Mouse (Mus musculus) mesoderm, embryonic 11.5 days (tissue): ENCODE results near the gene Olfr1387.
"Not testable (repeated sequence)": the region's sequence is repeated elsewhere in the genome, so short reads cannot be mapped to it uniquely, and the experiment has no call there.

ENCODE experiments used
- DNase-seq: peaks from one replicate; pipeline ENCODE4 v3.0.0-alpha.2; 2012; ENCODE audit warnings: low read depth, low spot score

Gene Olfr1387

GRCm38 (mm10) chr11:49455043-49455442, at the start of gene Olfr1387:
Gene Olfr1387 (plus strand): TSS chr11:49455343.
- DNase-seq: no peak

- no peak for DNase-seq
These were observed 48.4 kb upstream of the Olfr1387 start for GRCm38 (mm10) chr11:49406784-49407183.

- peak; percentile 20 for DNase-seq
These were observed 44.6 kb upstream of the Olfr1387 start for GRCm38 (mm10) chr11:49410540-49410939.

DNA sequence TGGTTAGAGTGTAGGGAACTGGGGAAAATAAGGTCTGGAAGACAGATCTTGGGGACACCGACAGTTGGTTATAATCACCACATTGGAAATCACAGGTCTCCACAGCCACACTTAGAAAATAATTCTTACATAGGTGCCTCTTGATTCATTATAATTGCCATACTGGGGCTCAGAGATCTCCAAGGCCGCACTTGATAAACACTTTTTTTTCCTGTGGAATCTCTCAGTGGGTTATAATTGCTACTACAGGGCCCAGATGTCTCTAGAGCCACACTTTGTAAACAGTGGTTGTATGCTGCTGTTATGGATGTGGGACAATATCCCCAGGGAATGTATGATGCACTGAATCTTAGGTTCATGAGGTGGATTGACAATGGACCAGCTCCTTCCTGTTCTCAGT, 32.4 kb upstream of the Olfr1387 start, which contains the start of gene Olfr1389:
Gene Olfr1389 (plus strand): TSS at position 301 of the 400 bp plus-strand sequence.
- DNase-seq: no peak

DNA sequence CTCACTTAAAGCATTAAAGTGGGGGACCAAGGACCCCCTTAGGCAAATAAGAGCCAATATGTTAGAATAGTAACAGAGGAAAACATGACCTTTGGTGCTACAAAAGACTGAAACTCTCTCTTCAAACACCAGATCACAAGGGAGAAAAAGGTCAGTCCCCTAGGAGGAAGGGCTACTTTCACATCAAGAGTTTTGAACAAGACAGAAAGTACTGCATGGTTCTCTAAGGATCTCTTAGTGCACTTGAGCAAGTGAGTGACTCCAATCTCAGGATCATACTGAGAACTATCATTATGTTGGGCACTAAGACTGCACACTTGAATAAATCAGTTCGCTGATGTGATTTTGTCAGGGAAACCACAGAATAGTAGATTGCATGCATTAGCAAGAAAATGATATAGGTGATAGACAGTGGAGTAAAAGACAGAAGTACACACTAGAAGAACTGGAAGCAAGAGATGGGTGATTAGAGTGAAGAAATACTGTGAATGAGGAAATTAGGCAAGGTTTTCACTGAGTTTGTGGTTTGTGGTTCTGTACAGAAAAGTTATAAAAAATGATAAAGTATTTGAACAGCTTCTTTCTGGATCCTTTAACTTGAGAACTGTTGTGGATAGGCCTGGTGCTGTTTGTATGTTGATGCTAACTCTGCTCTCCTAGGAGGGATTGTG, 29.8 kb upstream of the Olfr1387 start:
- DNase-seq: no peak

GRCm38 (mm10) chr11:49429641-49430040, 25.5 kb upstream of the Olfr1387 start:
- DNase-seq: no peak

GRCm38 (mm10) chr11:49436411-49436810, 18.7 kb upstream of the Olfr1387 start, which contains the start of gene Olfr1388:
Gene Olfr1388 (plus strand): TSS chr11:49436624.
- DNase-seq: no peak

GRCm38 (mm10) chr11:49464746-49465145, 9.6 kb downstream of the Olfr1387 start, which contains the start of gene Olfr1386:
Gene Olfr1386 (plus strand): TSS chr11:49465046.
- DNase-seq: not testable (repeated sequence)

GRCm38 (mm10) chr11:49485973-49486372, 30.8 kb downstream of the Olfr1387 start:
- peak; percentile 21 for DNase-seq

DNA sequence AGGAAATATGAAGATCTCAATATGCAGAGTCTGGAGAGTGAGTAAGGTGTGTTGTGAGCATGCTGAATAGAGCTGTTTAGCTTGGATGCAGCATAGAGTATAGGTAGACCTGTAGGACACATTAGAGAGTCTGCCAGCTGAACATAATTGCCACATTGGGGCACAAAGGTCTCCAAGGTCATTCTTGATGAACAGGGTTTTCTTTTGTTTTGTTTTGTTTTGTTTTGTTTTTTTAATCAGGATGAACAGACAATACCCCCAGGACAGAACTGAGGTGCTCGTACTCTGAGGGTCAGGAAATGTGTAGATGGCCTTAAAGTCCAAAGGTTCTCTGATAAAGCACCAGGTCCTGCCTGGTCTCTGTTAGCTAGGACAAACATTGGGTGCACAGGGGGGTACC, 33.6 kb downstream of the Olfr1387 start, which contains the start of gene Olfr1385:
Gene Olfr1385 (plus strand): TSS at position 301 of the 400 bp plus-strand sequence.
- DNase-seq: not testable (repeated sequence)
